Mouse (Mus musculus) limb, embryonic 10.5 days (tissue): ENCODE measurements around the gene Tnk2. TPM values are rescaled to one million over a fixed set of nuclear protein-coding genes. Genes with fewer than 3 reads are reported as not detected.
A peak's percentile ranks its signal among the peaks of the same experiment; 100 is the strongest.
"Not testable (repeated sequence)": the region's sequence is repeated elsewhere in the genome, so short reads cannot be mapped to it uniquely, and the experiment has no call there.

Experiments used
- DNase-seq: peaks from one replicate; pipeline ENCODE4 v3.0.0-alpha.2; 2017; ENCODE audit warnings: low spot score
- H3K27ac ChIP-seq: fragments of 300-500 bp; sonication (generic); 2 replicates; pipeline ENCODE4 v1.5.1; 2016; ENCODE audit warnings: mild to moderate bottlenecking
- H3K27me3 ChIP-seq: fragments of 300-500 bp; sonication (generic); 2 replicates; pipeline ENCODE4 v1.6.1; 2016; ENCODE audit warnings: low read depth, mild to moderate bottlenecking; ENCODE audit not compliant: poor library complexity, severe bottlenecking
- H3K36me3 ChIP-seq: fragments of 300-500 bp; sonication (generic); 2 replicates; pipeline ENCODE4 v1.6.1; 2016; ENCODE audit warnings: mild to moderate bottlenecking, moderate library complexity
- H3K4me1 ChIP-seq: fragments of 300-500 bp; sonication (generic); 2 replicates; pipeline ENCODE4 v1.6.1; 2016
- H3K4me3 ChIP-seq: fragments of 300-500 bp; sonication (generic); 2 replicates; pipeline ENCODE4 v1.5.1; 2016; ENCODE audit warnings: mild to moderate bottlenecking, moderate library complexity
- H3K9me3 ChIP-seq: fragments of 300-500 bp; sonication (generic); replicated peaks from 2 replicates; pipeline ENCODE4 v1.6.1; 2016; ENCODE audit warnings: mild to moderate bottlenecking
- WGBS: fragments of 180-500 bp; shearing (Covaris S2); methylation state at CpG from one replicate; pipeline ENCODE4 v1.1.7; 2016; 5-methylcytosine and 5-hydroxymethylcytosine counted together
- polyA plus RNA-seq: library from polyadenylated mRNA; unstranded; fragments of >200 nt; fragmentation: Nextera tagmentation; extraction: Ambion mirVana; gene quantifications from 2 replicates; pipeline ENCODE4 v1.2.1, GENCODE M21; 2016

The Tnk2 gene
- polyA plus RNA-seq, 1 experiment from 2014 or later: 12.0 TPM

- 73% methylated on average over 2 of the region's 2 CpGs for WGBS
- H3K27ac ChIP-seq, DNase-seq, H3K36me3 ChIP-seq, H3K4me3 ChIP-seq, H3K27me3 ChIP-seq, H3K9me3 ChIP-seq: not testable (repeated sequence)
- peaks cover 25% of the 10 kb centered on the region for H3K4me1 ChIP-seq
Measured at GRCm38 (mm10) chr16:32640683-32641082, 3.0 kb upstream of the Tnk2 start.

GRCm38 (mm10) chr16:32641440-32642219 is 2.0 kb upstream of the Tnk2 start:
- H3K4me1 ChIP-seq: peaks cover 33% of the 10 kb centered on the region
- H3K27me3 ChIP-seq: no peaks in the 10 kb centered on the region
- no peaks in the 10 kb centered on the region for H3K9me3 ChIP-seq
- 74% methylated on average over 20 of the region's 20 CpGs for WGBS
- H3K27ac ChIP-seq: no peak overlapping the region
- no peaks in the 10 kb centered on the region for H3K36me3 ChIP-seq
- H3K4me3 ChIP-seq: no peak overlapping the region
- no peak for DNase-seq

DNA sequence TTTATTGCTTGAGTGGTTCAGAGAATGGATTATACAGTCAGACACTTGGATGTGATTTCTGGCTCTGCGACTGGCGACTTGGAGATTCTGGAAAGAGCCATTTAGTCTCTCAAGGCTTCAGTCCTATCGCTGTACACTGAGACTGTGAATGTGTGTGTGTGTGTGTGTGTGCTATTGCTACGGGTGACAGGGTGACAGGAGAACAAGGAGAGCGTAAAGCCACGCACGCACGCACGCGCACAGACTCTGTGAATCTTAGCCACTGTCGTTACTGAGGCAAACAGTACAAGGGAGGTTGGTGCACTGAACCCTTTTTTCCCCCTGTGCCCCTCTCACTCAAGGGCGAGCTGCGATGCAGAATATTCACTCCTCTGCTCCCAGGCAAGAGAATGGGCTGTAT is 1.4 kb upstream of the Tnk2 start:
- Histone ChIP-seq H3K27me3 (no peaks in the 10 kb centered on the region), H3K27ac (no peak overlapping the region), H3K36me3 (no peaks in the 10 kb centered on the region), H3K4me3 (no peak overlapping the region), H3K9me3 (no peaks in the 10 kb centered on the region), H3K4me1 (peaks cover 33% of the 10 kb centered on the region)
- 82% methylated on average over 13 of the region's 13 CpGs for WGBS
- DNase-seq: no peak

GRCm38 (mm10) chr16:32644069-32644800 is 561 bp downstream of the Tnk2 start:
- DNase-seq: peak; percentile 77
- 8% methylated on average over 77 of the region's 82 CpGs for WGBS
- Histone ChIP-seq H3K27me3 (no peaks in the 10 kb centered on the region), H3K4me1 (peaks cover 30% of the 10 kb centered on the region), H3K27ac (peak overlapping the region; percentile 95), H3K4me3 (peak overlapping the region; percentile 92), H3K36me3 (no peaks in the 10 kb centered on the region; the same call in 1 of the 2 replicates), H3K9me3 (no peaks in the 10 kb centered on the region)

- DNase-seq: no peak
- Histone ChIP-seq H3K9me3 (no peaks in the 10 kb centered on the region), H3K4me3 (peak overlapping the region; percentile 92), H3K4me1 (peaks cover 30% of the 10 kb centered on the region), H3K27ac (peak overlapping the region; percentile 95), H3K36me3 (no peaks in the 10 kb centered on the region; the same call in 1 of the 2 replicates), H3K27me3 (no peaks in the 10 kb centered on the region)
- WGBS: 15% methylated on average over 12 of the region's 12 CpGs
Measured at GRCm38 (mm10) chr16:32644801-32645170, 1.1 kb downstream of the Tnk2 start.

DNA sequence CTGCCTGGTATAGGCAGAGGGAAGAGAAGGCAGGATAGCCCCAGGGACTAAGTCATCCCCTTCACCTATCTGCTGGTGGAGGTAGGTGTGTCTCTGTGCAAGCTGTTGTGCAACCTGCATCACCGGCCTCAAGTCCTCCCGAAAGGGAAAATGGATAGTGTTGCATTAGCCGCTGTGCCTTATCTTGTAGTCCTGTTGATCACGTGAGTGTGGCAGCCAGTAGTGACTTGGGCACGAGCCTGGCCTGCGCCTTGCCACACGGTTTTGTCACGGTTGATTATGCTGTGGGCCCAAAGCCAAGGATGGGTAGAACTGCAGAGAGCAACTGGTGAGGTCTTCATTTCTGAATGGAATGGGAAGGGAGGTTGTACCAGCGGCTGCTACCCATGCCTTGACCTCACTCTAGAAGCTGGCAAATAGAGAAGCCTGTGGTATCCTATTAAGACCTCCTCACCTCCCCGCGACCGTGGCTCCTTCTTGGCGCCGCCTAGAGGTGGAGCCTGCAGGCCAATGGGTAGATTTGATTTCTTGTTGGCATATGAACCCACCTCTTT is 1.8 kb downstream of the Tnk2 start:
- WGBS: 38% methylated on average over 14 of the region's 14 CpGs
- Histone ChIP-seq H3K4me1 (peaks cover 30% of the 10 kb centered on the region), H3K9me3 (no peaks in the 10 kb centered on the region), H3K27me3 (no peaks in the 10 kb centered on the region), H3K27ac (no peak overlapping the region), H3K36me3 (no peaks in the 10 kb centered on the region; the same call in 1 of the 2 replicates), H3K4me3 (peak overlapping the region; percentile 92)
- DNase-seq: no peak

GRCm38 (mm10) chr16:32646014-32646413 is 2.3 kb downstream of the Tnk2 start:
- no peak for DNase-seq
- 90% methylated on average over 9 of the region's 9 CpGs for WGBS
- Histone ChIP-seq H3K36me3 (peaks cover 3% of the 10 kb centered on the region; the same call in 1 of the 2 replicates), H3K4me1 (peaks cover 30% of the 10 kb centered on the region), H3K27me3 (no peaks in the 10 kb centered on the region), H3K4me3 (peak overlapping the region; percentile 92), H3K9me3 (no peaks in the 10 kb centered on the region), H3K27ac (no peak overlapping the region)

DNA sequence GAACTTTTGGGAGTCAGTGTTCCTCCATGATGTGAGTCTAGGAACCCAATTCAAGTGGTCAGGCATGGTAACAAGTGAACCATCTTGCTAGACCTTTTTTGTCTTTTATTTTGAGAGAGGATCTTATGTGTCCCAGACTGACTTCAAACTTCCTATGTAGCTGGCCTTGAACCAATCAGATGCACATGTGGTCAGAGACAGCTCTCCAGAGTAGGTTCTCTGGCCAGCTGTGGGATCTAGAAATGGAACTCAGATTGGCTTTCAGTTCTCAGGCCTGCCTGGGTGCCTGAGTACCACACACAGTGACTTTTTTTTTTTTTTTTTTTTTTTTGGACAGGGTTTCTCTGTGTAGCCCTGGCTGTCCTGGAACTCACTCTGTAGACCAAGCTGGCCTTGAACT is 4.0 kb downstream of the Tnk2 start:
- H3K27ac ChIP-seq: no peak overlapping the region
- H3K4me3 ChIP-seq: no peak overlapping the region
- no peak for DNase-seq
- peaks cover 25% of the 10 kb centered on the region for H3K4me1 ChIP-seq
- H3K27me3 ChIP-seq: no peaks in the 10 kb centered on the region
- no peaks in the 10 kb centered on the region for H3K9me3 ChIP-seq
- peaks cover 10% of the 10 kb centered on the region; the same call in 1 of the 2 replicates for H3K36me3 ChIP-seq

DNA sequence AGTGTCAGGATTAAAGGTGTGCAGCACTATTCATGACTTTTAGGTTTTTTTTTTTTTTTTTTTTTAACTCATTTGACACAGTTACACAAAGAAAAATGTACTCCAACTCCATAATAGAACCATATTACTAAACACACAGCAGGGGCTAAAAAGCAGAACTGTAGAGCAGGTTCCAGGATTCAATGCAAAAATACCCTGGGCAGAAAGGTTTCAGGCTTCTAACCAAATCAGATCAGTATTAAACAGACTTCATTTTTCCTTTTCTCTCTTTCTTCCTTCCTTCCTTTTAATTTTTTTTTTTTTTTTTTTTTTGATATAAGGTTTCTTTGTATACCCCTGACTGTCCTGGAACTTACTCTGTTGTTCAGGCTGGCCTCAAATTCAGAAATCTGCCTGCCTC is 6.8 kb downstream of the Tnk2 start:
- H3K27me3 ChIP-seq: no peaks in the 10 kb centered on the region
- peaks cover 17% of the 10 kb centered on the region for H3K4me1 ChIP-seq
- H3K9me3 ChIP-seq: no peaks in the 10 kb centered on the region
- DNase-seq: no peak
- H3K4me3 ChIP-seq: no peak overlapping the region
- H3K27ac ChIP-seq: no peak overlapping the region
- H3K36me3 ChIP-seq: peaks cover 20% of the 10 kb centered on the region

DNA sequence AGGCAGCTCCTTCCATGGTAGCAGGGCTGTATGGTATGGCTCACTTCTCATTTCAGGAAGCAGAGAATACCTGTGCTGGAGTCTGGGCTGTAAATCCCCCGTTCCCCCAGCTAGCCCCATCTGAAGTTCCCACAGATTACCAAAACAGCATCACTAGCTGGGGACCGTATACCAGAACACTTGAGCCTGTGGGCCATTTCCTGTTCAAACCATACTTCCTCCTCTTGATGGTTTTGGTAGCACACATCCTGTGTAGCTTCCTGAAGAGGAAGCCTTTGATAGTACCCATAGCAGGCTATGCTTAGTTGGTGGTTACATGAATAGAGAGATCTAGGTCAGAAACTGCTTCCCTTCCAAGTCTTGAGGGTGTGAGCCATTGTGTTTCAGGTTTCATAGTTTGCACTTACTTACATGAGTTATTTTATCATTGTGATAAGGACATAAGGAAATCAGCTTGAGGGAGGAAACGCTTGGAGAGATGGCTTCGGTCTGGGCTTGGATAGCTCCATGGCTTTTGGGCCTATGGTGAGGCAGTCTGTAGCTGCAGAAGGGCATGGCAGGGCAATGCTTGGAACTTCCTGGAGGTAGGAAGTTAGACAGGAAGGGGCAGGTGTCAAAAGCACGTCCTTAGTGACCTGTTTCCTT is 7.4 kb downstream of the Tnk2 start:
- Histone ChIP-seq H3K4me1 (peaks cover 10% of the 10 kb centered on the region), H3K27ac (no peak overlapping the region), H3K27me3 (no peaks in the 10 kb centered on the region), H3K36me3 (peaks cover 20% of the 10 kb centered on the region), H3K9me3 (no peaks in the 10 kb centered on the region), H3K4me3 (no peak overlapping the region)
- no peak for DNase-seq
- WGBS: 81% methylated on average over 5 of the region's 5 CpGs

- 83% methylated on average over 6 of the region's 6 CpGs for WGBS
- no peak for DNase-seq
- Histone ChIP-seq H3K4me3 (no peak overlapping the region), H3K36me3 (peaks cover 22% of the 10 kb centered on the region), H3K4me1 (peaks cover 24% of the 10 kb centered on the region), H3K9me3 (no peaks in the 10 kb centered on the region), H3K27ac (no peak overlapping the region), H3K27me3 (no peaks in the 10 kb centered on the region)
Measured at GRCm38 (mm10) chr16:32654071-32654733, 10.5 kb downstream of the Tnk2 start.

DNA sequence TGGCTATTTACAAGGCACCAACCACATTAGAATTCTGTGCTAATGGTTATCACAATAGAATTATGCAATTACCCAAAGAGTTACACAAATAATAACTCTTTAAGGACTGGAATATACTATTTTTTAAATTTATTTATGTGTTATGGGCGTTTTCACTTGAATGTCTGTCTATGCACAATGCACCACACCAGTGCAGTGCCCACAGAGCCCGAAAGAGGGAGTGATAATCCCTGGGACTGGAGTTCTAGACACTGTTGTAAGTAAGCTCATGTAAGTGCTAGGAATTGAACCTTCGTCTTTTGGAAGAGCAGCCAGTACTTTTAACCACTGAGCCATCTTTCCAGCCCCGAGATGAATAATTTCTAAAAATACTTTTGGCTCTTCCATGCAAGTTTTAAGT is 11.9 kb downstream of the Tnk2 start:
- DNase-seq: no peak
- WGBS: 95% methylated on average over 4 of the region's 4 CpGs
- H3K4me1 ChIP-seq: peaks cover 37% of the 10 kb centered on the region

More for the DNA sequence above, 11.9 kb downstream of the Tnk2 start:
- Histone ChIP-seq H3K27me3 (no peaks in the 10 kb centered on the region), H3K36me3 (peaks cover 22% of the 10 kb centered on the region), H3K9me3 (no peaks in the 10 kb centered on the region), H3K4me3 (no peak overlapping the region), H3K27ac (no peak overlapping the region)
